Mouse (Mus musculus) midbrain, embryonic 12.5 days (tissue): ENCODE measurements around the gene Rbbp8nl. TPM values are rescaled to one million over a fixed set of nuclear protein-coding genes. Genes with fewer than 3 reads are reported as not detected.

Experiments
- ATAC-seq: fragments of 200-750 bp; cut with Nextera tagmentation; 2 replicates; pipeline ENCODE4 v1.8.0; 2017; ENCODE audit warnings: low read depth, moderate TSS enrichment, moderate library complexity; ENCODE audit not compliant: low FRiP score
- H3K27ac ChIP-seq: fragments of 300-500 bp; sonication (generic); replicated peaks from 2 replicates; pipeline ENCODE4 v1.5.1; 2016; ENCODE audit warnings: mild to moderate bottlenecking
- H3K27me3 ChIP-seq: fragments of 300-500 bp; sonication (generic); 2 replicates; pipeline ENCODE4 v1.6.1; 2016; ENCODE audit warnings: mild to moderate bottlenecking
- H3K36me3 ChIP-seq: fragments of 300-500 bp; sonication (generic); 2 replicates; pipeline ENCODE4 v1.6.1; 2016
- H3K4me1 ChIP-seq: fragments of 300-500 bp; sonication (generic); 2 replicates; pipeline ENCODE4 v1.6.1; 2016
- H3K4me2 ChIP-seq: fragments of 300-500 bp; sonication (generic); replicated peaks from 2 replicates; pipeline ENCODE4 v1.6.1; 2016; ENCODE audit warnings: mild to moderate bottlenecking, moderate library complexity
- H3K4me3 ChIP-seq: fragments of 300-500 bp; sonication (generic); 2 replicates; pipeline ENCODE4 v1.5.1; 2016; ENCODE audit warnings: mild to moderate bottlenecking
- H3K9ac ChIP-seq: fragments of 300-500 bp; sonication (generic); replicated peaks from 2 replicates; pipeline ENCODE4 v1.6.1; 2016; ENCODE audit warnings: mild to moderate bottlenecking, moderate library complexity
- H3K9me3 ChIP-seq: fragments of 300-500 bp; sonication (generic); 2 replicates; pipeline ENCODE4 v1.6.1; 2016; ENCODE audit warnings: mild to moderate bottlenecking
- WGBS: fragments of 180-500 bp; shearing (Covaris S2); methylation state at CpG from one replicate; pipeline ENCODE4 v1.1.7; 2016; 5-methylcytosine and 5-hydroxymethylcytosine counted together
- polyA plus RNA-seq: library from polyadenylated mRNA; unstranded; fragments of >200 nt; fragmentation: Nextera tagmentation; extraction: Ambion mirVana; gene quantifications from 2 replicates; pipeline ENCODE4 v1.2.1, GENCODE M21; 2016

Rbbp8nl gene
- polyA plus RNA-seq, 1 experiment from 2014 or later, result 0.08 TPM

DNA sequence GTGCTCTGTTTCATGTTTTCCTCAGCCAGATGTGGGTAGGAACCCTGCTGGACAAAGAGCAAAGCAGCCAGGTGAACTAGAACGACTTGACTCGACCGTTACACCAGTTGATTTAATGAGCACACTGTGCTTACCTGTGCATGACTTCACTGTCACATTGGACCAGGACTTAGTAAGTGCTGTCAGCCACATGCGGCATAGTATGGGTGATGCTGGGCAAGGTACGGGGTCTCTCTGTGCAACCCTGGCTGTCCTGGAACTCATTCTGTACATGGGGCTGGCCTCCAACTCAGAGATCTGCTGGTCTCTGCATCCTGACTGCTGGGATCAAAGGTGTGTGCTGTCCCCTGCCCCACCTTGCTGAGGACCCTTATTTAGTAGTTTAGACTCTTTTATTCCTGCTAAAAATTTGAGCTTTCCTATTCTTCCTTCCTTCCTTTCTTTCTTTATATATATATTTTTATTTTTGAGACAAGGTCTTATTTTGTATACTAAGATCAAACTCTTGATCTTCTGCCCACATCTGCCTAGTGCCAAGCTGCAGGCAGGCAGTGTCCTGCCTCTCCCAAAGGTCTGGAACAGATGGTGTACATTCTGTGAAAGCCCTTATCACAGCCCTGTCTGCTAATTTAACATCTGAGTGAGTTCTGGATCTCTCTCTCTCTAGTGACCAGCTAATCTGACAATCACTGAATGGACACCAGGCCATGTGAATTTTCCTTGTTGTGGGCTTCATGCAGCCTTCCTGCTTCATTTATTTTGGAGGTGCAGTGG is 35.1 kb downstream of the Rbbp8nl start:
- peaks cover 15% of the 10 kb centered on the region for H3K4me1 ChIP-seq
- no peak overlapping the region for H3K4me3 ChIP-seq
- H3K4me2 ChIP-seq, result no peak overlapping the region
- no peaks in the 10 kb centered on the region for H3K9me3 ChIP-seq
- 94% methylated on average over 5 of the region's 5 CpGs for WGBS
- peaks cover 13% of the 10 kb centered on the region for H3K36me3 ChIP-seq
- no peak for ATAC-seq
- H3K27ac ChIP-seq, result no peak overlapping the region
- no peak overlapping the region for H3K9ac ChIP-seq
- H3K27me3 ChIP-seq, result no peaks in the 10 kb centered on the region

DNA sequence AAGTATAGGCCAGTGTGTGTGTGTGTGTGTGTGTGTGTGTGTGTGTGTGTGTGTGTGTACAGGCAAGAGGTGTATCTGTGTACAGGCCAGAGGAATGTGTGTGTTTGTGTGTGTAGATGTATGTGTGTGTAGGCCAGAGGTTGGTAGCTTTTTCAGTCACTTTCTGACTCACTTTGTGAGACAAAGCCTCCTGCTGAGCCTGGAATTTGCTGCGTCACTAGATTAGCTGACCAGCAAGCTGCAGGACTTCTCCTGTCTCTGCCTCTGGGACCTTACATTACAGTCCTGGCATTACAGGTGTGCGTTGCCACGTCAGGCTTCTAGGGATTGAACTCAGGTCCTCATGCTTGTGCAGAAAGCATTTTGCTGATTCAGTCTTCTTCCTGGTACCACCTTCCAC is 37.8 kb downstream of the Rbbp8nl start:
- no peak overlapping the region for H3K4me3 ChIP-seq
- no peaks in the 10 kb centered on the region for H3K36me3 ChIP-seq
- H3K27me3 ChIP-seq, result no peaks in the 10 kb centered on the region
- peak; percentile 31; the same call in 1 of the 2 replicates for ATAC-seq
- H3K27ac ChIP-seq, result no peak overlapping the region
- H3K4me1 ChIP-seq, result peaks cover 7% of the 10 kb centered on the region
- H3K9ac ChIP-seq, result no peak overlapping the region
- WGBS, result 41% methylated on average over 3 of the region's 3 CpGs
- no peak overlapping the region for H3K4me2 ChIP-seq
- no peaks in the 10 kb centered on the region for H3K9me3 ChIP-seq

DNA sequence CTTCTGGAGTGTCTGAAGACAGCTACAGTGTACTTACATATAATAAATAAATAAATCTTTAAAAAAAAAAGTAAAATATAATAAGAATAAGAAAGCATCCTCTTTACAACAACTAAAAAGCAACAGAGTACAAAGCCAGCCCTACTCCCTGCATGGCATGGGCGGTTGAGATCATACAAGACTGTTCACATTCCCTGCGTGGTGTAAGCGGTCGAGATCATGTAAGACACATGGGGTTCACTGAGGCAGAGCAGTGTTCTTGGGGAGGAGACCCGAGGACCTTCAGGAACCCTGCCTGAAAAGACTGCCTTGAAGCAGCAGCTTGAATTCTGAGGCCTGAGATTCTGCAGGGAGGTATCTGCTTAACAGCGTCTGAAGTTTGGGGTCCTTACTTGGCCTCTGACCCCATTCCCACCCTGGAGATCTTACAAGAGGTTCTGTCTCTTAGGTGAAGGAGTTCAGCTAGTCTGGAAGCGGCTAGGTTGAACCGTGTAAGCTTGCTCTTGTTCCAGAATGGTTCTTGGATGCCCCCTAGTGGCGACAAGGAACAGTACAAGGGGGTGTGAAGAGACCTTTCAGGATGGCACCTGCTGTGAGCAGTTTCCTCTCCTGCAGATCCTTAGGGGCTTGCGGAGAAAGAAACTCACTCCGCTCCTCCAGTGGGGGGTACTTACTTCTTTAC is 38.6 kb downstream of the Rbbp8nl start:
- no peaks in the 10 kb centered on the region for H3K36me3 ChIP-seq
- peak; percentile 84 for ATAC-seq
- 32% methylated on average over 11 of the region's 11 CpGs for WGBS
- no peak overlapping the region for H3K4me2 ChIP-seq
- H3K4me3 ChIP-seq, result no peak overlapping the region
- H3K9me3 ChIP-seq, result no peaks in the 10 kb centered on the region
- H3K27ac ChIP-seq, result no peak overlapping the region
- no peak overlapping the region for H3K9ac ChIP-seq
- H3K4me1 ChIP-seq, result peaks cover 3% of the 10 kb centered on the region
- H3K27me3 ChIP-seq, result no peaks in the 10 kb centered on the region

DNA sequence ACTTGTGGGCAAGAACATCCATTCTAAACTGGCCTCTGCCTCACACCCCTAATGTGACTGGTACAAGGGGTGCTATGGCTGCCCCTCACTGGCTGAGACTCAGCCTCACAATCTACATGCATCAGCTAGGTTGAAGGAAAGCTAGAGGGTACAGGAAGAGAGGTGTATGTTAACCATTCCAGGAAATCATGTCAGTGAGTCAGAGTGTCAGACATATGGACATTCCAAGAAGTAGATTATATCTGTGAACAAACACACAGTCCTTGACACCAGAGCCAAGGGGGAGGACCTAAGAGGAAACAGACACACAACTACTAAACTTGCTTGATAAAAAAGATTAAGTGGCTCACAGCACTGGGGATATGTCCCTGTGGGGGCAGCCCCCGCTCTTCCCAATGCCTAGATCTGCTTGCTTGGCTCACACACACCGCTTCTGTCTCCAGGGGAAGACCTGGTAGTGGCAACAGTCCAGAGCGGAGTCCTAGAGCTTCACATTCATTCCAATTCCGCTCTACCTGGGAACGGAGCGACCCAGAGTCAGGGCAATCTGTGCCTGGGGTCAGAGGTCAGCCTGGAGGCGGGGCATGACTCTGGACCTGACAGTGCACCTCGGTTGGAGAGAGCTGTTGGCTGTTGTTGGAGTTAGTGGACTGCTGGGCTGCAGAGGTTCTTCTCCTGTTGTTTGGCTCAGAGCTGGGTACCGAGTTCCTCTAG is 40.6 kb downstream of the Rbbp8nl start:
- WGBS, result 57% methylated on average over 9 of the region's 9 CpGs
- H3K4me1 ChIP-seq, result no peaks in the 10 kb centered on the region; the same call in 1 of the 2 replicates
- ATAC-seq, result no peak
- H3K27ac ChIP-seq, result no peak overlapping the region
- H3K9ac ChIP-seq, result no peak overlapping the region
- H3K27me3 ChIP-seq, result no peaks in the 10 kb centered on the region
- H3K9me3 ChIP-seq, result no peaks in the 10 kb centered on the region
- H3K4me2 ChIP-seq, result no peak overlapping the region
- no peak overlapping the region for H3K4me3 ChIP-seq
- no peaks in the 10 kb centered on the region for H3K36me3 ChIP-seq

- Histone ChIP-seq H3K27me3 (no peaks in the 10 kb centered on the region), H3K4me2 (no peak overlapping the region), H3K36me3 (no peaks in the 10 kb centered on the region), H3K9me3 (no peaks in the 10 kb centered on the region), H3K9ac (no peak overlapping the region), H3K27ac (no peak overlapping the region), H3K4me3 (no peak overlapping the region), H3K4me1 (no peaks in the 10 kb centered on the region; the same call in 1 of the 2 replicates)
- whole genome bisulfite sequencing, result 87% methylated on average over 5 of the region's 5 CpGs
- ATAC-seq, result no peak
Measured at GRCm38 (mm10) chr2:180247916-180248315, 41.8 kb downstream of the Rbbp8nl start.

GRCm38 (mm10) chr2:180243108-180243507 is 46.6 kb downstream of the Rbbp8nl start:
- Histone ChIP-seq H3K4me3 (no peak overlapping the region), H3K36me3 (no peaks in the 10 kb centered on the region), H3K4me2 (no peak overlapping the region), H3K27me3 (no peaks in the 10 kb centered on the region), H3K4me1 (no peaks in the 10 kb centered on the region), H3K27ac (no peak overlapping the region), H3K9ac (no peak overlapping the region), H3K9me3 (no peaks in the 10 kb centered on the region)
- ATAC-seq, result no peak
- whole genome bisulfite sequencing, result 93% methylated on average over 4 of the region's 4 CpGs

GRCm38 (mm10) chr2:180238591-180238990 is 51.1 kb downstream of the Rbbp8nl start:
- Histone ChIP-seq H3K9ac (no peak overlapping the region), H3K27ac (no peak overlapping the region), H3K4me1 (0 out of 2 replicates have a peak, but pooled peaks cover 5% of the 10 kb centered on the region), H3K36me3 (no peaks in the 10 kb centered on the region), H3K4me3 (no peak overlapping the region), H3K9me3 (no peaks in the 10 kb centered on the region), H3K4me2 (no peak overlapping the region), H3K27me3 (no peaks in the 10 kb centered on the region)
- WGBS, result 91% methylated on average over 5 of the region's 5 CpGs
- no peak for ATAC-seq

DNA sequence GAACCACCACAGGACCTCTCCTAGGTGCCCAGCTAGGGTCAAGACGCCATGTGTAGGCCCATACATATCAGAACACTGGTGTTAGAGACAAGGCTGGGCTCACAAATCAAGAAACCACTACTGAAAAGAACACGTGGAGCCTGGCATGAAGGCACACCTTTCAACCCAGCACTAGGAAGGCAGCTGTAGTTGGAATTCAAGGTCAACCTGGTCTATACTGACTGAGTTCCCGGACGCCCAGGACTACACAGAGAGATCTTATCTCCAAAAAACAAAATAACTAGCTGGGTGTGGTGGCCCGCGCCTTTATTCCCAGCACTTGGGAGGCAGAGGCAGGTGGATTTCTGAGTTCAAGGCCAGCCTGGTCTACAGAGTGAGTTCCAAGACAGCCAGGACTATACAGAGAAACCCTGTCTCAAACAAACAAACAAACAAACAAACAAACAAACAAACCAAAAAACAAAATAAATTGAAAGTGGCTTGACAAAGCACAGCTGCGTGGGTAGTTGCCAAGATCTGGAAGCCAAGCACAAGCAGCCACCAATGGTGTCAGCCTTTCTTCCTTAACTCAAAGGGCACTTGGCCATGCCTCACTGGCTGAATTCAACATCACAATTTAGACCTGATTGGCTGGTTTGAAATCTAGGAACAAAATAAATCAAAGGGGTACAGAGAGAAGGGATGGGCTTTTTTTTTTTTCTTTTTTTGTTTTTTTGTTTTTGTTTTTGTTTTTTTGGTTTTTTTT is 51.9 kb downstream of the Rbbp8nl start:
- Histone ChIP-seq H3K27me3 (no peaks in the 10 kb centered on the region), H3K36me3 (no peaks in the 10 kb centered on the region), H3K4me1 (0 out of 2 replicates have a peak, but pooled peaks cover 5% of the 10 kb centered on the region), H3K9ac (no peak overlapping the region), H3K9me3 (no peaks in the 10 kb centered on the region), H3K4me2 (no peak overlapping the region), H3K4me3 (no peak overlapping the region), H3K27ac (no peak overlapping the region)
- WGBS, result 92% methylated on average over 7 of the region's 7 CpGs
- ATAC-seq, result no peak

DNA sequence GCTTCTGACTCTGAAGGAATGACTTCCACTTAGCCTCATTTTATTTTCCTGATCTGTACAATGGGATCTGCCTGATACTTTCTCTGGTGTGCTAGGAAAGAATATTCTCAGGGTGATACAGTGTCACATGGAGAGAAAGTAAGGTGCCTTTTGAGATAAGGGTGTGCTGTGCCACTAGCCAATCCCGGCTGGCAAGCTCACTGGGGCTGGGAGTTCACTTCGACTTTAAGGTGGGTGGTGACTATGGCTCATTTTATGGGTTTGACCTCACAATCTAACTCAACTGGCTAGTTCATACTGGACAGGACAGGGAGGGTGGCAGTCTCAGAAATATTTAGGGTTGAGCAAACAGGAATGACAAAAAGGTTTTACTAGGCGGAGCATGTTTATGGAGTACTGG is 52.7 kb downstream of the Rbbp8nl start:
- H3K36me3 ChIP-seq, result no peaks in the 10 kb centered on the region
- 84% methylated on average over 3 of the region's 3 CpGs for WGBS

GRCm38 (mm10) chr2:180236500-180236899 is 53.2 kb downstream of the Rbbp8nl start:
- no peaks in the 10 kb centered on the region for H3K36me3 ChIP-seq
- 100% methylated on average over 1 of the region's 3 CpGs for WGBS
- ATAC-seq, result no peak
- H3K4me3 ChIP-seq, result no peak overlapping the region
- H3K9ac ChIP-seq, result no peak overlapping the region
- H3K27ac ChIP-seq, result no peak overlapping the region
- no peaks in the 10 kb centered on the region for H3K9me3 ChIP-seq
- H3K4me1 ChIP-seq, result 0 out of 2 replicates have a peak, but pooled peaks cover 5% of the 10 kb centered on the region
- no peak overlapping the region for H3K4me2 ChIP-seq
- no peaks in the 10 kb centered on the region for H3K27me3 ChIP-seq

More for the DNA sequence above, 52.7 kb downstream of the Rbbp8nl start:
- Histone ChIP-seq H3K4me3 (no peak overlapping the region), H3K9ac (no peak overlapping the region), H3K9me3 (no peaks in the 10 kb centered on the region), H3K4me1 (0 out of 2 replicates have a peak, but pooled peaks cover 5% of the 10 kb centered on the region), H3K4me2 (no peak overlapping the region), H3K27ac (no peak overlapping the region), H3K27me3 (no peaks in the 10 kb centered on the region)
- no peak for ATAC-seq

DNA sequence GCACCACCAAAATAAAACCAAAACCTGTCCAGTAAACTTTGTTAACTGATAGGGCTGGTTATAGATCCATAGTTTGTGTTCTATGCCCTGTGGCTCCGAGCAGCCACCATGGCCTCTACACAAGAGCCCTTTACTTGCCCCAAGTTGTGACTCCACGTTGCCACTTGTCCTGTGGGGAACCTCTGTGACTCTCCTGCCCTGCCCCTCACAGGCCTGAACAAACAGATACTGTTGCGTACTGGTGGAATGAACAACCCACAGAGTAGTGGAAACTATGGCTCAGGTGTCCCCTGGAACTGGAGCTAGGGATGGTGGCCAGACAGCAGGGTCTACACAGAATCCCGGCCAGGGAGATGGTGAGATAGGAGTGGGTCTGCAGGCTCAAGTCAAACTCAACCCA is 53.9 kb downstream of the Rbbp8nl start:
- Histone ChIP-seq H3K36me3 (no peaks in the 10 kb centered on the region), H3K4me3 (no peak overlapping the region), H3K9ac (no peak overlapping the region), H3K27ac (no peak overlapping the region), H3K4me2 (no peak overlapping the region), H3K4me1 (0 out of 2 replicates have a peak, but pooled peaks cover 5% of the 10 kb centered on the region), H3K9me3 (no peaks in the 10 kb centered on the region), H3K27me3 (no peaks in the 10 kb centered on the region)
- WGBS, result 90% methylated on average over 4 of the region's 4 CpGs
- ATAC-seq, result no peak
